Mouse (Mus musculus) adrenal gland, adult (tissue): ENCODE results near the gene Akain1.

Experiments
- DNase-seq, 2 experiments: peaks; one replicate each; pipeline ENCODE4 v3.0.0; 2022 to 2023; ENCODE audit warnings: low spot score in 1 of 2; ENCODE audit not compliant: inconsistent age in 2 of 2

Gene Akain1

DNA sequence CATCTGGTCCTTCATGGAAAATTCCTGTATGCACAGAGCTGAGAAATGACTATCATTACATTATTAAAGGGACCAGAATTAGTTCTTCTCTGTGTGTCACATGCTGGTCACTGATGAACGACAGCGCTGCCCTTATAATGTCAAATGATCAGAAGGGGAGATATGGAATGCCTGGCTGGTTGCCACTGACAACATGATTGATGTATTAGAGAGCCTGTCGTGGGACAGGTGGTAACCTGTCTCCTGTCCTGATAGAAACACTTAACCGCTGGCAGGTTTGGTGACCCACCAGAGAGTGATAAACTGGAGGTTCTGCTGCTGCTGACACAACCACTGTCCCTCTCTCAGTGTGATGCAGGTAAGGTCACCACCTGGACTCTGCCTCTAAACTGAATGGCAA lies 40.1 kb downstream of the Akain1 start:
- DNase-seq = no peak

DNA sequence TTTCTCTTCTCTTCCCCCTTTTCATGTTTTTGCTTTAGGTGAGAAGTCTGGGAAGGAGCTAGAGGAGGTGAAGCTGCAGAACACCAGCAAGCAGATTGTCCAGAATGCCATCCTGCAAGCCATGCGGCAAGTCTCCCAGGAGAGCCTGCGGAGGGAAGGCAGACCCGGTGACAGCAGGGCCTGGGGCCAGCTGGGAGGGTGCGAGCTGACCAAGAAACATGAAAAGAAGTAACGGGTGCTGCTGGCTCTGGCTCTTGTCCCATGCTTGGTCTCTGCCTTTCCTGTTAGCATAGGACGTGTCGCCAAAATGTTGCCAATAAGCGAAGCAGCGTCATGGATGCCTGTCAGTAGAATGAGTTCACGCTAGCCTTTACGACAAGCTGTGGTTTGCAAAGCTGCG lies 48.0 kb downstream of the Akain1 start:
- no peak for DNase-seq

DNA sequence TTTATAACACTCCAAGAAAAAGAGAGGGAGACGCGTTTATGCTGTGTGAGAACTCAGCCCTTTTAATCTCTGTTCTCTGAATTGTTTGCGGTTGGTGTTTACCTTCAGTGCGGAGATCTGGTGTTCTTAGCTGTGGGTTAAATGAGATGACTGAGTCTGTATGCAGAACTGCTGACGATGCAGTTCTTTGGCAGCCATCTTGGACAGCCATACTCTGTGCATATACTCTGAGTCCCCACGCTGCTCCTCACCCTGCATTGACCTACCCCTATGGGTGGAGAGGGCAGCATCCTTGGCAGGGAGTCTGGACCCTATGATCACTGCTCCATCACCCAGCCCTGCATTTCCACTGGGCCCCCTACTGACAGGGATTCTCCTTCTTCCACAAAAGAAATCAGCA lies 48.8 kb downstream of the Akain1 start:
- no peak for DNase-seq

DNA sequence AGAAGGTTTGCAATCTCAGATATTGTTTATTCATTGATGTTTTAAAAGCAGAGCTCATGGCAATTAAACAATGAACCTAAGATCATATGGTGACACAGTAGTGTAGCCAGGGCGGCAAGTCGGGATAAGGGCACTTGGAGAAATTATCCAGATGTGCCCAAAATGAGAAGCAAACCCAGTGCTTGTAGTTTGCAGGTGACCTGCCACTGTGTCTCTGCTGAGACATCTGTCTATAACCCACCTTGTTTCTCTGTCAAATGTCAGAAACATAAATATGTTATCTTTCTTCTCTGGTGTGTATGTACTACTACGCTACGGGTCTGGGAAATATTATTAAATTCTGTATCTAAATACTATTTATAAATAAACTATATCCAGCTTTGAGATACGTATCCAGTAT lies 49.7 kb downstream of the Akain1 start:
- DNase-seq = no peak

DNA sequence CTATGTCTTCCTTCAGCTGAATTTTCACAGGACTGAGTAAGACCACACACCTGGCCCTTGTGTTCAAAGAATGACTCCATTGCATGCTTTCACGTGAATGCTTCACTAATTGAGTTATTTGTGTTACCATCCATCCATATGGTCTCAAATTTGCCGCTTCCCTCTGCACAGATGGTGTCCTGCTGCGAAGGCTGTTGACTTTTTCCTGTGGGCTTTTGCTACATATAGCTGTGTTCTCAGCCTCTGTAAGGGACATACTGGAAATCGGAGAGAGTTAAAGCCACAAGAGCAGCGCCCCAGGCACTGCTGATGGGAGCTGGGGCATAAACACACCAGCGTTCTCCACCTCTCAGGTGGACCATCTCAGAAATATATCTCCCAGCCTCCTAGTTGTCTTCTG lies 53.2 kb downstream of the Akain1 start:
- no peak for DNase-seq

DNA sequence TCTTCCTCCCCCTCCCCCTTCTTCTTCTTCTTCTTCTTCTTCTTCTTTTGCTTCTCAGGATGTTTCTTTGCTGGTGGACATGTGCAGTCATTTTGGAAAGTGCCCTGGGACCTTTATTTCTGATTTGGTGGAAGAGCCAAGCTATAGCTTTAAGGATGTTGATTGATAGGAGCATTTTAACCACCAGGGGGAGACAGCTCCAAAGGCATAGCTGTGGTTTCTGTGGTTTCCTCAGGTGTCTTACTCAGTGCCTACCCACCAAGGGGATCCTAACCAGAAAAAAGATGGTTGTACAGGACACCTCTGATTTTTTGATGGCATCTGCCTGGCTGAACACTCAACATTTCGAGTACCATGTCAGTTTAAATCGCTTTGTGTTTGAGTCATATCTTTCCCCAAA lies 56.4 kb downstream of the Akain1 start:
- peak in 1 of 2 experiments; percentile 27 for DNase-seq

DNA sequence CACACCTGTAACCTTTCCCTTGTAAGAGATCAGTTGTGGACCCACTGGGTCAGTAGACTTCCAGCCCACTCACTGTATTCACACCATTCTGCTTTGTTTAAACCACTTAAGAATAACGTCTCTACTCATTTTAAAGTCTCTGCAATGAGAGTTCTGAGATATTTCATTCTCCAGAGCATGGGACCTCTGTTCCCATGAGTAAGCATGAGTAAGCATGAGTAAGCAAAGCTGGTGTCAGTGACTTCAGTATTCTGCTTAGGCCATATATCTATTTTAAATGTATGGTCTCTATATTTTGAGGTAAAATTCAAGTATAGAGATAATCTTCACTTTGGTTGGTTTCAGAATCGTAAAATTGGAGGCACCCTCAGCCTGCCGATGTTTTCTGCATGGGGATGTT lies 57.0 kb downstream of the Akain1 start:
- DNase-seq = no peak

DNA sequence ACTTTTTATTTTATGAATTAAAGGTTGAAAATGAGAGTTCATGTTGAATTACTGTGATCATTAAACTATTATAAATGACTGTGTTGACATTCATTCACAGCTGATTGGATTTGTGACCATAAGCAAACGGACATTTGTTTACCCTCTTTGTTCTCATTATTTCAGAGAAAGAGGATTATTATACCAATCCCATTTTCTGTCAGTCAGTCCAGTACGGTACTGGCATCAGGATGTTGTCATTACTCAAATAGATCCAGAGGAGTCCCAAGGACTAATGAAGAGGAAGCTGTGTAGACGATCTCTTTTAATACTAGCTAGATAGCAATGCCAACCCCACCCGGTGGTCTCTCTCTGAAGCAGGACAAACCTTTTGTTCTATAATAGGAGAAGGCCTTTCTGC lies 58.2 kb downstream of the Akain1 start:
- no peak for DNase-seq

DNA sequence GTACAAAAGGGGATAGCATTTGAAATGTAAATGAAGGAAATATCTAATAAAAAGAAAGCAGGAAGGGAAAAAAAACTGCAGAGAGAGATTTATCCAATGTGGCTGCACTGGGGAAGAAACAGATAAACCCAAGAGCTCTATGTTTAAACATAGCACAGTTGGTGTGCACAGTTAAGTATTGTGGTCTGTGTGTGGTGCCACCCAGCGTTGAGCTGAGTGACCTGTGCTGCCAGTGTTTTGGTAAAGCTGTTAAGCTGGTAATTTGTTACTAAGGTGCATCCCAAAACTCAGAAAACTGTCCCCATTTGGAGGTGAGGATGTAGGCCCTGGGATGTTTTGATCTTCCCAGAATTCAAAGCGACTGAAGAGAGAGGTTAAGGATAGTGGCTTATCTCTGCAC lies 59.8 kb downstream of the Akain1 start:
- DNase-seq = no peak

DNA sequence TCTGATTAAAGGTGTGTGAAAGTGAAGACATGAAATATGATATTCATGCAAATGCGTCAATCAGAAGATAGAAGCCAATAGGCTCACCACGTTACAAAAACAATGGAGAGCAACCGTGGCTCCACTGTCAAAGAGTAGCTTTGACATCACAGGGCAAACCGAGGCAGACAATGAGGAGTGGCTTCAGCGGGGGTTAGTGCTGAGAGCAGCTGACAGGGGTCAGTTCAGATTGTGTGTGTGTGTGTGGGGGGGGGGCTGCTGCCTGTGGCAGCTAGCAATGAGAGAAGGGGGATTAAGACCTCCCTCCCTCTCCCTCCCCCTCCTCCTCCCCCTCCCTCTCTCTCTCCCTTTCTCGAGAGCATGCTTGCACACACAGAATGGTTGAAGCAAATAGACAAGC lies 60.3 kb downstream of the Akain1 start:
- no peak for DNase-seq

DNA sequence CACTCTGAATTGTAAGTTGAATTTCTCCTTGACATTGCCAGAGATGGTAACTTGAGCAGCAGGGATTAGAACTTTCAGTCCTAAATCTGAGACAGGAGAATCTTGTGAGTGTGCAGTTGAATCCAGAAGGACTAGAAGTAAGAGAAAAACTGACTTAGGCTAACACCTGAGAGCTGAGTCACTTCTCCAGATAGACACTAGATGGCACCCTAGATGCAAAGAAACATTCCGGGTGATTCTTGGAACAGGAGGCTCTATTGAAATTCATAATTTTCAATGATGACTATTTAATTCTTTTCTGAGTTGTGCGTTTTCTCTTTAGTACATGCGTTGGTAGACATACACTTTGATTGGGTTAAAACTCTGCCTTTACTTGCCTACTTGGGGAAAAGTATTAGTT lies 66.9 kb downstream of the Akain1 start:
- DNase-seq = peak in 1 of 2 experiments; percentile 58

DNA sequence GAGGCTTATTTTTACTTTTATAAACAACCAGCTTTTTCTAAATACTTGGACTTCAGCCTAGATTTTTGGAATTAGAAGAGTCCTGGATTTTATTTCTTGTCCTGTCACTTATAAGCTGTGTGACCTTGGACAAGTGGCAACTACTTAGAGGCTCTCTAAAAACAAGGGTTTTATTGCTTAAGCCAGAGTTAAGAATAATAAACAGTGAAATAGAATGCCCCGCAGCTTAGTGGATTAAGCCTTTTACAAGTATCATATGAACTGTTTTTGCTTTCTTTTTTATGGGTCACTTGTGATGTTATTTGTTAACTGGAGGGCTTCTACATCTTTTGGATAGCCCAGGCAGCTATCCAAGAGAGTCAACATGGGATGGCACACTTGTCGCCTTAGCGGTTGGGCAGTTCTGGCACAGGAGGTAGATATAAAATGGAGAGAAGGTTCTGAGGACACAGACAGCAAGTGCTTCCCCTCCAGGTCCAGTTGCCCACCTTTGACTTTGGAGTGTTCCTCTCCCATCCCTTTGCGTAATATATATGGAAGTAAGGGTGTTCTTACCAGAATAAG lies 77.3 kb downstream of the Akain1 start:
- DNase-seq = no peak

DNA sequence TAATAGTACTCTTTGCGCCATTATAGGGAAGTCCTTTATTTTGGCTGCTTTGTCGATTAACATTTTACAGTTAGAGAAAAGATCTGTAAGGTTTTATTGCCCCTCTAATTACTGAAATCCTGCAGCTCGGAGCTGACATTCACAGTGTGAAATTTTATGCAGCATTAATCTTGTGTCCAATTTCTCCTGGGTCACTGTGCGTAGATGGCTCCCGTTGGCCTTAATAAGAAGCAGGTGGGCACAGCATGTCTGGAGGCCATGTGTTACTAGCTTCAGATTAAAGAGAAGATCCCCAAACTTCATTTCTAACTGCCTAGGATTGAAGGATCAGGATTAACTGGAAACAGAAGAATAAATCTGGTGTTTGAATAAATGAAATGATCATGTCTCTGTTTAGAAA lies 92.3 kb downstream of the Akain1 start:
- DNase-seq = no peak
